Mouse (Mus musculus): ENCODE measurements around the gene Acsf3.

Acsf3 gene

DNA sequence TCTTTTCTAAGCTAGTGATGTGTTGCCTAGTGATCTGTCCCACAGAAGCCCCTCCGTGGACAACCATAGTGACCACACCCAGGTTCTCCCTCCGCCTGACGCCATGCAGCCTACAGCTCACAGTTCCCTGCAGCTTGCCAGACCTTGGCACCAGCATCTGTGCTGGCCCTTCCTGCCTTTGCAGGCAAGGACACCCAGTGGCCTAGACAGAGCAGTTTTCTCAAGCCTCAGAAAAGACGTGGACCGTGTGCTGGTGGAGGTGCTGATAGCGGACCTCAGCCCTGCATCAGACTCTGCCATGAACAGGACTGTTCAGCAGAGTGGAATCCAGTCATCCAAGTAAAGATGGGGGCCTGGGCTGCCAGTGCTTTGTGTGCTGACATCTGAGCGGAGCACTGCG lies 35.1 kb downstream of the Acsf3 start:
- in situ Hi-C loops (cut with MseI, MboI) = no loop called here

DNA sequence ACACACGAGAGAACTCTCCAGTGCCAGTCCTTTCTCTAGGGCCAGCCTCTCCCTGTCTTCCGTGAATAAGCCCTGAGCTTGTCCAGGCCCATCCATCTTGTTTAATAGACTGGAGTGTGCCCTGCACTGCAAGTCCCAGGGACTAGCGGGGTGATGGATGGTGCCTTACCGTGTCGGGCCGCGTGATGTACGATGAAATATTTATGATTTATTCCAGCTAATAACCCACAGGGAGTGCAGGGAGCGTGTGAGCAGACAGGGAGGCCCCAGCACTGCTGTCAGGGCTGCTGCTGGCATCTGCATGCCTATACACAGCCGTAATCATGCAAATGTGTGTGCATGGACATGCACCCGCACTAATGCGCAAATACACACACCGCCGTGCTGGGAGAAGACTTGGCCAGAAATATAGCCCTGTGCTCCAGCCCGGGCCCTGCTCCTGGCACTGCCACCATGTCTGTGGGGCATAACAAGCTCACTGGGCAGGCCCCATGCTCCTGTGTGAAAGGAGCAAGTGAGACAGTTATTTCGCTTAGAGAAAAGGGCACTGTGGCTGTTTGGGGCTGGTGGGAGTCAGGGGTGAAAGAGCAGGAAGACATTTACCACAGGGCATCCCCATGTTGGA lies 36.7 kb downstream of the Acsf3 start:
- in situ Hi-C loops (cut with MseI, MboI) = no loop called here

DNA sequence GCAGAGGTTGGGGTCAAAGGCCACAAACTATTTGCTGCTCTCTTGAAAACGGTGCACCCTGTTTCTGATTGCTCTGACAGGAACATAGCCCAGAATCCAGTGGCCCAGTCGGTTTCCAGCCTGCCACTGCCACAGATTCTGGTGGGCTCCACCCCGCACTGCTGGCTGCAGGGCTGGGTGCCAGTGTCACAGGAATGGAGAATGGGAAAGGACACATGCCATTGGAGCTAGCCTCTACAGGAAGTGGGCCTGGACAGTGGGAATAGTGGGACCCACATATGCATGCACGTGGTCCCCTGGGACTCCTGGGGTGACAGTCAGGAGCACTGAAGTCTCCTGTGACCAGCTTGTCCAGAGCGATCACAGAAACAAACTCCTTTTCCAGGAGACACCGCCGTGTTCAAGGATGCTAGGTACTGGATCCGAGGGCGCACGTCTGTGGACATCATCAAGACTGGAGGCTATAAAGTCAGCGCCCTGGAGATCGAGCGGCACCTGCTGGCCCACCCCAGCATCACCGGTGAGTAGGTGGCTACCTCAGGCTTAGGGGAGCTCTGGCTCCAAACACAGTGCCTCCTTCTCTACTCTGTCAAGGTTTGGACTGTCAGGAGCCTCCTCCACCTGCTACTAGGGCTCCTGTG lies 37.4 kb downstream of the Acsf3 start:
- in situ Hi-C loops (cut with MseI, MboI) = no loop called here

DNA sequence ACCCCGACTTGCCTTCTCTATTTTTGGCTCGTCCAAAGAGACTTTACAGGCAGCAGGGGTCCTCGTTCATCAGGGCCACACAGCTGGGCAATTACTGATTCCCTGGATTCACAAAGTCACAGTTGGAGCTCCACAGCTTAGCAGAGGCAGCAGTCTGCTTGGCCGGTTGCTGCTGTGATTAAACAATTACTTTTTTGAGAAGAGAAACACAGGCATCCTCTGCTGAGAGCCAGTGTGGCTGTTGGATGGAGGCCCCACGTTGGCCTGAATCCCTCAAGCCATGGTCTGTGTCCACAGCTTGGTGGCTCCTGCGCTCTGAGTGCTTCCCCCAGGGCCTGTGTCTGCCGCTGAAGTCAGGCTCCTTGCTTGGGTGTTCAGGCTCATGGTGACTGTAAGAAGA lies 39.3 kb downstream of the Acsf3 start:
- in situ Hi-C loops (cut with MseI, MboI) = no loop called here

DNA sequence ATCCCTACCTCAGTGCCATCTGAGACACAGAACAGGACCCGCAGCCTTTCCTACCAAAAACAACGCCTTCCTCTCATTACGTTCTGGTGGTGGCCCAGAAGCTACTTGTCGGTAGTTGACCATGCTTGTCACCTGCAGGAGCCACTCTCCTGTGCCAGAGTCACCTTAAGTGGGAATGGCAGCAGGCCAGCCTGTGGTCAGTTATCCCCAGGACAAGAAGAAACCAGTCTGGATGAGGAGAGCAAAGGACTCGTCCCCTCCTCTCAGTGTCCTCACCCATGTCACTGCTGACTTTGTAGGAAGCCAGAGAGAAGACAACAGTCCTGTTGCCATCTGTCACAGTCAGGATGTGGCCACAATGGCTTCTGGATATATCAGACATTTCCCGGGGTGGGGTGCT lies 41.7 kb downstream of the Acsf3 start:
- in situ Hi-C loops (cut with MseI, MboI) = no loop called here

DNA sequence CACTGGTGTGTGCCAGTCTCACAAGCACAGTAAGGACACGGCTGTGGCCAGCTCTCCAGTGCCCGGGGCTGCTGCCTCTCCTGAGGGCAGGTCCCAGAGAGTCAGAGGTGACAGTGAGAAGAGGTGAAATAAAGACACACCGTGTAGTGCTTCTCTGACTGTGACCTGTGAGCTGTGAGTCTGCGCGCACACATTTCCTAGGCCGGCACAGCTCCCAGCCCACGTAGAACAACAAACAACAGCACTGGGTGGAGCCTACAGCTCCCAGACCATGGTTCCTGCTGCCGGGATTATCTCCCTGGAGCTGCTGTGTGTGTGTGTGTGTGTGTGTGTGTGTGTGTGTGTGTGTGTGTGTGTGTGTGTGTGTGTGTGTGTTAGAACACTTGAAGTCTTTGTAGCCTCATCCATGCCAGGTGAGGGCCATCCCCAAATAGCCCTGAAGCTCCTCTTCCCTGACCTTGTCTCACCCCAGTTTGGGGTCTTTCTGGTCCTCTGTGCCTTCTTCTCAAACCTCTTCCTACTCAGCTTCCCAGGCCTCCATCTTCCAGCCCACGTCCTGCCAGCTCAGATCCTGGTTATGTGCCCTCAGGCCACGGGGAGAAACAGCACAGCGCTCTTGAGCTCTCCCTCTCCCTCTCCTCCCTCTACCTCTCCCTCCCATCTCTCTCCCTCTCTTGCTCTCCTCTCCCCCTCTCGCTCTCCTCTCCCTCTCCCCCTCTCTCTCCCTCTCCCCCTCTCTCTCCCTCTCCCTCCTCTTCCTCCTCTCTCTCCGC lies 42.6 kb downstream of the Acsf3 start:
- in situ Hi-C loops (cut with MseI, MboI) = no loop called here

DNA sequence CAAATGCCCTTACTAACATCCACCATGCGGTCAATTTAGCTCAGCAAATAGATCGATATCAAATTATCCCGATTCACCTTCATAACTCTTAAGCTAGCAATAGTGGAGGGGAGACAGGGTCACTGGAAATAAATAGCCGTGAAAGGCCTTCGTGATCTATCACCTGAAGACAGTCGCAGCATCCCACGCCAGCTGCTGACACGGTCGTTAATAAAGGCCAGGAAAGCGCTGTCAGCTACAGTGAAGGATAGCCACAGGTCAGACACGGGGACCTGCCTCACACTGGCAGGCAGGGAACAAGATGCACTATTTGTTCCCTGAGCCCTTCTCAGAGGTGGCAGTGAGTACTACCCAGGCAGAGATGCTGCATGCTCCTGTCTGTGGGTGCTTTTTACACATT lies 44.5 kb downstream of the Acsf3 start:
- in situ Hi-C loops (cut with MseI, MboI) = no loop called here

DNA sequence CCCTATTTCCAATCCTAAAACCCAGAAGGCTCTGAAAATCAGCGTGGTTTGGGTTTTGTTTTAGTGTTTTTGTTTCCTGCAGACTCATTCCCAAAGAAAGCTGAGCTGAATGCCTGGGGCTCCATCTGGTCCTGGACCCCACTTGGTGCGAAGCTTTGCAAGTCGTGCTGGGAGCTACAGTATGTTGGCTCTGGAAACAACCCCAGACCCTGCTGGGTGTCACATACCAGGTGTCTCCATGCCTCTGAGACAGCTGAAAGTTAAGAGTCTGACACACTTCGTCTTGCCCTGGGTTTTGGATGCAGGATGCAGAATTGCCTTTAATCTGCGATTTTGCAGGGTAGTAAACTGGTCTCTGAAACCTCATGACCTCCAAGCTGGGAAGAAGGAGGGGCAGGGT lies 49.3 kb downstream of the Acsf3 start:
- in situ Hi-C loops (cut with MseI, MboI) = no loop called here

DNA sequence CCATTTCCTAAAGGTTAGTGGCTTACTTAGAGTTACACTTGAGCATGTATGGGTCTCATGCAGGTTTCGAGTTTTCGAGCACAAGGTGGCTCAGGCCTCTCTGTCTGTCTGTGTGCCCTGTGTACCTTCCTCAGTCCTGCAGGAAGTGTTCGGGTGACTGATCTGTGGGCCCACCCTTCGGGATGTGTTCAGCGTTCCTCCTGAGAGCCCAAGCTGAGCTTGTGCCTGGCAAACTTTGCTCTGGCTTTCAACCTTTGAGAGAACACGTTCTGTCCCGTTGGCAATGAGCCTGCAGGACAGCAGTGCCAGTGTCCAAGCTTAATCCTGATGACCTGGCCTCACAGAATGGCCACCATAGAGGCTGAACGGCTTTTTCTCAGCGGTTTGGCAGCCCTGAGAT lies 49.7 kb downstream of the Acsf3 start:
- in situ Hi-C loops (cut with MseI, MboI) = loop anchor here in 1 of 2 experiments (5.0 kb wide), 1 partner anchor 208 kb away; no protein-coding TSS in a partner anchor

DNA sequence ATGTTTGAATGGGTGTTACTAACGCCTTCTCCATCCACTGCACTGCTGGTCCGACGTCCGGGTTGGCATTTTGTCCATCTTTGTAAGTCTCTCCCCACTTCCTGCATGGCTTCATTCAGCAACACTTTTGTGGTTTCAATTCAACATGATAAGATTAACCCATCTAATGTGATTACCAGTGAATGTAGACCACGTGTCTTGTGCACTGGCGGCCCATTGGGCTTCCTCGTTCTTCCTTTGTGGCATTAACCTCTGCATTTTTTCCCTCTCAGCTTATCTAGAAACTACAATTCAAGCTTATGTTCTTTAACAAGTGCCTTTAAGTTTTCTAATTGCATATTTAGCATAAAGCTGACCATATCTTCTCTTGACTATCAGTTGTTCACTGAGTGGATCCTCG lies 50.1 kb downstream of the Acsf3 start:
- in situ Hi-C loops (cut with MseI, MboI) = loop anchor here in 1 of 2 experiments (5.0 kb wide), 1 partner anchor 208 kb away; no protein-coding TSS in a partner anchor

DNA sequence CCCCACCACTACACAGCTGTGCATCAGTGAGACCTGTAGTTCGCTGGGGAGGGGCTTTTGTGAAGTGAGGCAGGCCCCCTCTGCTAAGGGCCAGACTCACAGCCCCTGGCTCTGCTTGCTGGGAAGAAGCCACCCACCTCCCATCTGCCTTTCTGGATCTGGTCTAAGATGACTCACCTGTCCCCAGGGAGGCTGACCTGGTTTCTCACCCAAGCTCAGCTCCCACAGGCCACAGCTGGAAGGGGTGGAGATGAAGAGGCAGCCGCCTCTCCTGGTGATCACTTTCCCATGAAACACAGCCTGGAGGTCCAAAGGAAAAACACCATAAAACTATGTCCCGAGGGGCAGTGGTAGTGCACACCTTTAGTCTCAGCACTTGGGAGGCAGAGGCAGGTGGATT lies 54.1 kb downstream of the Acsf3 start:
- in situ Hi-C loops (cut with MseI, MboI) = loop anchor here in 1 of 2 experiments (5.0 kb wide), 1 partner anchor 212 kb away; no protein-coding TSS in a partner anchor

DNA sequence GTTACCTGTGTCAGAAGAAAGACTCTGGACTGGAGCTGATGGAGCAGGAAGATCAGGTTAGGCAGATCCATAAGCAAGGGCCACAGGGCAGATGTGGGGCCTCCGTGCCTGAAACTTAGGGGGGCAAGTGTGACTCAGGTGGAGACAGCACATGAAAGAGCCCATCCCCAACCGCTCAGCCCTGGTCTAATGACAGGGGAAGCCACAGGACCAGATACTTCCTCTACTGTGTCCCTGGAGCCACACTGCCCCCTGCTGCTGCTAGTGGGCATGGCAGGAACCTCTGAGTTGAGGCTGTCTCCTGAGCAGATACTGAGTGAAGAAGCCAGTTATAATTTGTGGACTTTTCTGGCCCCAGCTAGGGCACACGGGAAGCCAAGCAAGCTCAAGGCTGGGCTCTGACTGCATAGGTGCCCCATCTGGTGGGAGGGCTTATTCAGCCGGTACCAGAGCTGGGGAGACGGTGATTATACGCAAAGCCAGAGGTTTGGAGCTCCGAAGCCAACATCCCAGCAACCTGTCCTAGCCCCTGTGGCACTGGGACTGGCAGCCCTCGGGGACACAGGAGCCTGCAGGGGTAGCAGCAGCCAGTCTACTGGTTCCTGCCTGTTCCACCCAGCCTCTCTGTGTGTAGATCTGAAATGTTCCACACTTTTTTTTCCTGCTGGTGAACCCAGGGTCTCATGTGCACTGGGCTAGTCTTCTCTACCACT lies 55.2 kb downstream of the Acsf3 start:
- in situ Hi-C loops (cut with MseI, MboI) = loop anchor here in 1 of 2 experiments (5.0 kb wide), 1 partner anchor 213 kb away; no protein-coding TSS in a partner anchor

DNA sequence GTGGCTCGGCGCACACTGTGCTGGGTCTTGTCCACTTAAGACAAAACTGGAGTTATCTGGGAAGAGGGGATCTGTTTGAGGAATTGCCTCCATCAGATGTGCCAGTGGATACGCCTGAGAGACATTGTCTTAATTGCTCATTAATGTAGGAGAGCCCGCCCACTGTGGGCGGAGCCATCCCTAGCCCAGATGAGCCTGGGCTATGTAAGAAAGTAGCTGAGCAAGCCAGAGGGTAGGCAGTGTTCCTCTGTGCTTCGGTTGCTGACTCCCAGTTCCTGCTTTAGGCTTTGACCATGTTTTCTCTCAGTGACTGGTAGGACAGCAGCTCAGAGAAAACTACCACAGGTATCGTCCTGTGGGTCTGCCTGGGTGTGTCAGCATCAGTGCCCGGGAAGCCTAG lies 59.1 kb downstream of the Acsf3 start:
- in situ Hi-C loops (cut with MseI, MboI) = loop anchor here in 1 of 2 experiments (5.0 kb wide), 1 partner anchor 217 kb away; no protein-coding TSS in a partner anchor

DNA sequence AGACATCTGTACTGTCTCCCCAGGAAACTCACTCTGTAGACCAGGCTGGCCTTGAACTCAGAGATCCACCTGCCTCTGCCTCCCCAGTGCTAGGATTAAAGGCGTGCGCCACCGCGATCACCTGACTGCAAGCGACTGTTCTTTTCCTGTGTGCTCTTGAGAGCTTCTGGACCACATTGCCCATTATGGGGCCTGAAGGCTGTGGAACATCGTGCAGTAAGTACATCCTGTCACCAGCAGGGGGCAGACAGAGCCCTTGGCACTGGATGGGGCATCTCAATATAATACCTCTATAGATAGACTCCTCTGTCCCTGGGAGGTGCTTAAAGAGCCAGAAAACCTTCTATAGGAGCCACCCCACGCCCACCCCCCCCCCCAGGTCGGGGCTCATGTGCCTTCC lies 59.7 kb downstream of the Acsf3 start:
- in situ Hi-C loops (cut with MseI, MboI) = loop anchor here in 1 of 2 experiments (5.0 kb wide), 1 partner anchor 218 kb away; no protein-coding TSS in a partner anchor

DNA sequence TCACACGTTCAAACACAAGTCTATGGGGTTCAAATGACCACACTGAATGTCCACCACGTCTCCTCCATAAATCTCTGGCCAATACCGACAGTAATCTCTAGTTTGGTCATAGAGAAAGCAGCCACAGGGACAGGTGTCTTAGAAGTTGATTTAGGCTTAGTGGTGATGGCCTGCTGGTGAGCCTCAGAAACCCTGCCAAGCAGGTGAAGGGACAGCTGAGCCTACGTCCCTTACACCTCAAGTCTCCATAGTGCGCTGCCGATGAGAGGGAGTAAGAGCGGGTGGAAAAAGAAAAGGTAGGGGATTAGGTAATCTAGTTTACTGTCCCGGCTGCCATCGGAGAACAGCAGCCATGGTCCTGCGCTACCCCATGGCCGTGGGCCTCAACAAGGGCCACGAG lies 60.9 kb downstream of the Acsf3 start:
- in situ Hi-C loops (cut with MseI, MboI) = no loop called here

DNA sequence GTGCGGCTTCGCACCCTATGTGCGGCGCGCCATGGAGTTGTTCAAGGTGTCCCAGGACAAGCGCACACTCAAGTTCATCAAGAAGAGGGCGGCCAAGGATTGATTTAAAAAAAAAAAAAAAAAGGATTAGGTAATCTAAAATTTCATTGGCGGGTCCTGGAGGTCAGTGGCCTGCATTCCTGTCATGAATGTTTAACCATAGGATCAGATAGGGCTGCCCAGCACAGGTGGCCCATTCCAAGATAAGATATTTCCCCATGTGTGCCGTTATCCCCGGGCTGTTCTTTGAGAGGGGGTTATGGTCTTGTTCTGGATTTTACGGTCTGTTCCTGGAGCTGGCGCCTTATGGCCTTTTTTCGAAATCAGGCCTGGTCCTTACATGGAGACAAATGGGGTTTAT lies 61.4 kb downstream of the Acsf3 start:
- in situ Hi-C loops (cut with MseI, MboI) = no loop called here

DNA sequence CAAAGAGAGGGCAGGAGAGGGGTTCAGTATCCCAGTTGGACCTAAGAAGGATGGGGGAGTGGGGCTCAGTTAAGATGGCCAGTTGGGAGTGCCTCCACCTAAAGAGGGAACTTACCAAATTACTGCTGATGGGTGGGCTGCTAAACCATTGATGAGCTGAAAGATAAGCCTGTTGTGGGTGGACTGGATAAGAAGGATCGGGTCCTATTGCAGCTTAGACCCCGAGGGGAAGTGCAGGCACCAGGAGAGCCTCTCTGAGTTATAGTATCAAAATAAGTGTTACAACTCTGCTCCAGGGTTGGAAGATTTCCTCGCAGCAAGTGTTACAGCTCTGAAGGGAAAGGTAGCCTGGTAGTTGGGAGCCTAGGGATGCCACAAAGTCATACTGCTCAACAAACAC lies 68.9 kb downstream of the Acsf3 start:
- in situ Hi-C loops (cut with MseI, MboI) = no loop called here

DNA sequence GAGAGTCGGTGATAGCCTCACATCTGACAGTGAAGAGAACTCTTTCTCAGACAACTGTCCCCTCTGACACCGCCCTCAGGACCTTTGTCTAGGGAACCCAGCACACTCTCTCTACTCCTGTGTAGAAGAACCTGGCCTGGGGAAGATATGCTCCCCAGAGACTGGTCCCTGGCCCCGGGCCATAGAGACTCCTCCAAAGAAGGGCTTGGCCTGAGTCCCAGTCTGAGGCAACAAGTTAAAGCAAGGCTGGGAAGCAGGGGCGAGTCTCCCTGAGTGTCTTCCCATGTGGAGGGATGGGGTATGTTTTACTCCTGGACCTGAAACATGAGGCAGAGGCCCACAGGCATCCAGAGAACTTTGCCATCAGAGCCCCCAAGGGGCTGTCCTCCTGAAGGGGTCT lies 70.4 kb downstream of the Acsf3 start:
- in situ Hi-C loops (cut with MseI, MboI) = no loop called here

DNA sequence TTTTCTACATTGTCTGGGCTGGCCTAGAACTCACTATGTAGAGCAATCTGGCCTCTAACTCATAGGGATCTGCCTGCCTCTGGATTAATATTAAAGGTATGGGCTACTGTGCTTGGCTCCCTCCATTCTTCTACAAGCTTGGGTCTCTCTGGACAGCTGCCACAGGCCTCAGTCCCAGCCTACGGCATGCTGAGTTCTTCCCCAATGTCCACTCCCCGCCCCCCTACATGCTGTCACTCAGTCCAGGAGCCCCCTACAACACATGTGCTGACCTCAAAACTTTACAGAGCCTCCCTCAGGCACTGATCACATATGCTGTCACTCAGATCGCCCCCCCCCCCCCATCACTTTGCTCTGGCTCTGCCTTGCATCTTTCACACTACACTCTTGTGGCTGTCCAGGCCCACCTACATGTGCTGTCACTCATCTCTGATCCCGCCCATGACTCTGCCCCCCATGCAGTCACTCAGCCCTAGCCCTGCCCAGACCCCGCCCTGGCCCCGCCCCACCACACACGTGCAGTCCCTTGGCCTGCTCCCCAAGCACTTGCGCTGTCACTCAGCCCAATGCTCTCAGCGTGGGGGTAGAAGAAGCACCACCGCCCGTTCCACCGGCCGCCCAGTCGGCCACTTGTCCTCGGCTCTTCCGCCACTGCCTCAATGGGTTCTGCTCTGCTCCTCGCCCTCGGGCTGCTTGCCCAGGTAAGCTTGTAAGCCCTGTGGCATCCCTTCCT lies 72.7 kb downstream of the Acsf3 start, which contains the start of gene Cdh15:
Gene Cdh15 (plus strand): TSS at position 138 of the 733 bp plus-strand sequence.
- in situ Hi-C loops (cut with MseI, MboI) = no loop called here

DNA sequence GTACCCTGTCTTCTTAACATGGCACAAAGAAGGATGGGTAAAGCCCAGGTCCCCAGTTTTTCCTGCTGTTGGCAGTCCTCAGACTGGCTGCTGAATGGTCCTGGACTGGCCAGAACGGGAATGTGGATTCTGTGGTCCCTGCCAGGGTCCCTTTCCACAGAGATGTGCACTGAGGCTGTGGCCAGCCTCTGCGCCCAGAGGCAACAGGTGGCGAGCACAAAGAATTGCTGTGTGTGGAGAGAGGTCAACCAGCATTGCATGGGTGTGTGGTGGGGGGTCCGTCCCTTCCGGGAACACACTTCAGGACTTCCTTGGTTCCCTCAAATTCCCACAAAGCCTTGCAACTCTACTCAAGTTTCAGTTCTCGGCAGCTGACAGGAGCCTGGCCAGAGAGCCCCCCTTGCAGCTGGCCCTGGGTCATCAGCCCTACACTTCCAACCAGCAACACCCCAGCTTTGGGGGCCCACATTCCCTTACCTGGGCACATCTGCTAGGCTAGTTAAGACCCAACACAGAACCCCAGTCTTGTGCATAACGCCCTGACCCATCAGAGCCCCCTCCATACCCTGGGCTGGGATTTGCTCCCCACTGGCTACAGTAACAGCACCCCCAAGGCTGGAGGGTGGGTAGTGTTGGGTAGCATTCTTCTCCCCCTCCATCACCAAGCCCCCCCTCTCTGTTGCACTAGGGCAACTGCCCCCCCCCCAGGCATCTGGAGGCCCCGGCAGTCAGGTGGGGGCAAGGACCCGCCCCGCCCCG lies 74.0 kb downstream of the Acsf3 start:
- in situ Hi-C loops (cut with MseI, MboI) = no loop called here

All from mouse trophoblast stem cell (cell line).